Mouse (Mus musculus) heart, postnatal 0 days (tissue): Measurements from ENCODE around the gene Prpf40b.

Experiments
- CTCF ChIP-seq: IDR thresholded peaks from 2 replicates; pipeline ENCODE4 v1.5.1; 2016; ENCODE audit warnings: antibody characterized with exemption, control low read depth, low read depth
- EP300 ChIP-seq: IDR thresholded peaks from 2 replicates; pipeline ENCODE4 v1.6.1; 2016; ENCODE audit warnings: antibody characterized with exemption, low read depth

GRCm38 (mm10) chr15:99326407-99326806 is 31.5 kb downstream of the Prpf40b start:
- TF ChIP-seq CTCF (no peak), EP300 (peak; percentile 77)
